Mouse (Mus musculus): ENCODE data around the gene Cux1.

Cux1 gene

DNA sequence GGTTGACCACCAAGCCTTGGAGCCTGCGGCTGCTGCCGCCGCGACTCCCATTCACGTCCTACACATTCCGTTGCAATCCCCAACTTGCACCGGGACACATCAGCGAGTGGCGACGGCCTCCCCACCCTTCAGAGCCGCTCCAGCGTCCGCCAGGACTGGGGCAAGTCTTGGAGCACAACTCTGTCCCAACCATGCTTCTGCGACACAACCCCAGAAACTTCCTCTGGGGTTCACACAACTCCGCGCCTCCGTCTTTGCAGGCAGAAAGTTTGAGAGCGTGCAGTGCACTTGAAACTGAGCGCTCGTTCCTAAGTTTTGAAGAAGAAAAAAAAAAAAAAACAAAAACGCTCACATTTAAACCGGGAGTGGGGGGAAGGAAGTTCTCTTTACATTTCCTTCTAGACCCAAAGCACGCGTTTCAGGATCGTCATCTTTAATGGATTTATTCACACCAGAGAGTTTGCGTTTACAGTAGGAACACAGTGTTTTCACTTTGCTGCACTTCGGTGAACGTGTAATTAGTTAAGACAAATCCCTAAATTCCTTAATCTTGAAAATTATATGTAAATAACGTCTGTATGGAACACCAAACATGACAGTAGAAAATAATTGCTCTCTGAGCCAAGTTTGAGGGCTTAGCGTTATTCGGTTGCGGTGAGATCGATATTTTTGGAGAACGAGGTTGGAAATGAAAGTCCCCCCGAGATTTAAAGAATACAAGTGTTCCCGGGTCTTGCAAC, 906 bp upstream of the Cux1 start:
- peak in 1 of 2 experiments; percentile 45 for DNase-seq (ENCODE audit: low spot score in 2 of 2)

DNA sequence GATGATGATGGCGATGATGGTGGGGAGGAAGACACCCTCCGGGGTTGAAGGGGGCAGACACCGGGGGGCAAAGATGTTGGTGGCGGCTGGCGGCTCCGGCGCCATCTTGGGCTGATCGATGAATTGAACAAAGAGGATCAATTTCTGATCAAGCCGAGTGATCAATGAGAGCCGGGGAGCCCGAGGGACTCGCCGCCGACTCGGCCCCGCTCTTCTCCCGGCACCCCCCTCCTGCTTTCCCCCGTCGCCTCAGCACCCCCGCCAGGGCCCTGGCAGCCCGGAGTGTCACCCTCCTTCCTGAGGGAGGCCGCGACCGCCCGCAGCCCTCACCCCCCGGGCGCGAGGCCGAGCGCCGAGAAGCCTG, 496 bp downstream of the Cux1 start:
- no peak for DNase-seq (ENCODE audit: low spot score in 2 of 2)

DNA sequence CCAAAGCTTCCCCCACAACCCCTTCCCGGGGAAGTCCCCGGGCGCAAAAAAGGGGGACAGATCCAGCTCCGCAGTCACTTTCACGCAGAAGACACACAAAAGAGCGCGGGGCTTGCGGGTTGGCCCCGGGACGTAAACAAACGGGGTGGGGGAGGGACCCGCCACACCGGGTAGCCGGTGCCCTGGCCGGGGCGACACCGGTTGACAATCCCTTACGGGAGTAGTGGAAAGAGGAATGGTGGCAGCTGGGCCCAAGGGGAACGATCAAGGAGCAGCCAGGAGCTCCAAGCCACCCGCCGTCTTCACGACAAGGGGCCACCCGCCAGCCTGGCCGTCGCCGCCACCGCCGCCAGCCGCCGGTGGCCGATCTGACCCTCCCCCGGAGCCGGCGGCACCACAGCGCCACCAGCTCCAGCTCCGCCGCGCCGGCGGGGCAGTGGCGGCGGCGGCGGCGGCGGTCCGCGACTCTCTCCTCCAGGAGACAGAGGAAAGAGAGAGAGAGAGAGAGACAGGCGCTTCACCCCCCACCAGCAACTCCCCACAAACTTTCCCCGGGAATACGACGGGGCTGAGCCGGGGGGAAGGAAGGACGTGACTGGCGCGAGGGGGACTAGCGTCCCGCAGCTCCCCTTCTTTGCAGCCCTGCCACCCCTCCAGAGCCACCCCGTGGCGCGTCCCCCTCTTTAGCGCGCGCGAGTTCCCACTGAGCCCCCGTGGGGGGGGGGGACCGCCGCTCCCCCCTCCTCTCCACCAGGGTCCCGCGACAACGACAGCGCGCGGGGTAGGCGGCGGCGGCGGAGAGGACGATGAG, 1.1 kb downstream of the Cux1 start:
- peak in 1 of 2 experiments; percentile 59 for DNase-seq (ENCODE audit: low spot score in 2 of 2)

DNA sequence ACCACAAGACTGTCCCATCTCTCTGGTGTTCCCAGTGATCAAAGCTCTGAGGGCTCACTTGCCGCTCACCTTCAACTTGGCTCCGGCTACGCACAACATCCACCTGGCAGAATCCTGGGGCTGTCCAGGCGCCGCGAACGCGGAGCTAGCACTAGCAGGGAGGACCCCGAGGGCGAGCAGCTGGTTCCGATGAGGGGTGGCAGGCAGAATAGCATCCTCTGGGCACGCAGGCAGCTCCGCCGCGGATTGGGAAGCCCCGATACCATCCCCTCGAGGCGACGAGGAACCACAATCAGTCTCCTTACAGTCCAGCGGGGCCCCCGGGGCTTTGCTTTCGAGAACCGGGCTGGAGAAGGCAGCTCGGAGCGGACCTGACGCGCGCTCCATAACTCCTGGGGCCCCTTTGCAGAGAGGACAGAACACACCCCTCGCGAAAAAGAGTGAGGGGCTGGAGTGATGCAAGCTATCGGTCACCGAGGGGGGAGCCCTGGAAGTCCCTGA, 1.9 kb downstream of the Cux1 start:
- DNase-seq (ENCODE audit: low spot score in 2 of 2): peak in 1 of 2 experiments; percentile 34

DNA sequence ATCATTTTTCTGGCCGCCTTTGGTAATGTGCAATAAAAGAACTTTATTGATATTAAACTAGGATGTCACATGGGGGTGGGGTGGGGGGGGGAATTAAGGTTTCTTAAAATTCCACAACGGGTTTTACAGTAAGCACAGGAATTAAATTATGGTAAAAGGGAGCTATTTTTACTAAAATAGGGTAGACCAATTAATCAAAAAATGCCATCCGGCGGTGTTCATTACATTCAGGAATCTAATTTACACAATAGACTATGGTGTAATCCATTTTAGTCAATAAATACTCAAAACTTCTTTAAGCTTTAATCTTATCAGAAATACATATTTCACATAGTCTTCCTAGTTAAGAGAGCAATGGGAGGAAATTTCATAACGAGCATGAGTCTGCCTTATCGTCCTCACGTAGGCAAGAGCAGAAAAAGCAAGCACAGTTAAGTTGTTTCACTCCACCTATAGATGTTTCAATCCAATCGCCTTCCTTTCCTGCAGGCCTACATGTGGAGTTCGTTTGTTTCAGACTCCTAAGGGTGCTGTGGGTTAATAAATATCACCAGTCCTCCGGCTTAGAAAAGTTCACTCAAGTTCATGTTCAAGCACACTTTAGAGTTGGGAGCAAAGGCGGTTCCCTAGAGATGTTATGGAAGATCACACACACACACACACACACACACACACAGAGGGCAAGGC, 2.5 kb downstream of the Cux1 start:
- no peak for DNase-seq (ENCODE audit: low spot score in 2 of 2)

DNA sequence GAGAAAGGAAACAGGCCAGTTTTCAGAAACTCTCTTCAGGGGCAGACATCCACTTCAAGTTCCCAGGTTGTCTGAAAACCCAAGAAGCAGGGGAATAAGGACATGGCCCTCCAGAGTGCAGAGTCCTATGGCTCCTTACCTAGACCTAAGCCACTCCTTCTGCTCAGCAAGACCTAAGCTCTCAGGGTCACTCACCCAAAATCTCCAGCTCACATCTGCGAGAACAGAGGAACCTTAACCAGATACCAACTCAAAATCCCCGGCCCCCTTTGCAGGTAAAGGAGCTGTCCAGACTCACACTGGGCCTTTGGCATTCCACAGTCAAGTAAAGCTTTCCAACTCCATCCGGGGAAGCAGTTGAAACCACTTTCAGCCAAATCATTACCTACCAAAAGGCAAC, 3.3 kb downstream of the Cux1 start:
- no peak for DNase-seq (ENCODE audit: low spot score in 2 of 2)

DNA sequence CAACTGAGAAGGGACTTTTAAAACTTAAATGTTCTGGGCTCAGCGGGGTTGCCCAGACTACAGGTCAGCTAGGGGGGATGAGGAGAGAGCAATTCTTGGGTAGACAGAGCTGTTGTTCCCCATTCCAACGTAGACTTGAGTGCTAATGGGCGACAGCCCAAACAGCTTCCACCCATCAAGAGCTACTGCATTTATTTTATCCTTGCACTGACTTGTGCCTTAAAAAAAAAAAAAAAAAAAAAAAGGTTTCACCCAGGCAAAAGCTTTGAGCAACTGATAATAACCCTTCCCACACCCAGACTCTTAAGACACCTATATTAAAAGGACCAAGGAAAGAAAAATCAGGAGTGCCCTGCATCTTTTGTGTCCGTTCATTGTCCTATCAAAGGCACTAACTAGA, 4.2 kb downstream of the Cux1 start:
- DNase-seq (ENCODE audit: low spot score in 2 of 2): no peak

DNA sequence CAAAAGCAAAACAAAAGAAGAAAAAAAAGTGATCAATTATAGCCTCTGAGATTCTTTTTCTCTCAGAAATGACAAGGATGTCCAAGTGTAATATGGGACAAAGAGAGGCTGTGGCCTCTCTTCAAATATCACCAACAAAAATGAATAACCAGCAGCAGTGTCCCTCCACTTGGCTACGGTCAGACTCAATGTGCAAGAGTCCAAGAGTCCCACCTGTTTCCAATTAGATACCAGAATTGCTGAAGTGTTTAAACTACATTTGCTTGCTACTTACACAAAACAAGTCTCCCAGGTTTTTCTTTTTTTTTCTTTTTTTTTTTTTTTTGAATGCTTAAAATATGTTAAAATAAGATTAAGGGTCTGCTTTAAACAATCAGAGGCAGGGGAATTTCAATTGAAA, 5.1 kb downstream of the Cux1 start:
- DNase-seq (ENCODE audit: low spot score in 2 of 2): no peak

DNA sequence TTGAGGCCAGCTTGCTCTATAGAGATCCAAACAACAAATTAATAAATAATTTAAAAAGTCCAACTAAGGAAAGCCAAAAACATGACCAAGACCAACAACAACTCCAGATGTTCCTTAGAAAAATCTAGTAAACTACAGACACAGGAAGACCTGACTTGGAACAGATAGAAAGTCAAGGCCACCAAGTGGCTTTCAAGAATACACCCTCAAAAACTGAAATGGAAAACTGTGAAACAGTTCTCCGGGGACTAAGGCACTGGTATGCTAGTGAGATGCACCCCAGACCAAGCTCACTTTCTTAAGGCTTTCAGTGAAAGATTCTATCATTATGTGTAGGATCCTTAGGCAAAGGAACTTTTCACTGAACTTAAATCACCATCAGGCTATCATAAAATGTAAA, 5.6 kb downstream of the Cux1 start:
- DNase-seq (ENCODE audit: low spot score in 2 of 2): no peak

DNA sequence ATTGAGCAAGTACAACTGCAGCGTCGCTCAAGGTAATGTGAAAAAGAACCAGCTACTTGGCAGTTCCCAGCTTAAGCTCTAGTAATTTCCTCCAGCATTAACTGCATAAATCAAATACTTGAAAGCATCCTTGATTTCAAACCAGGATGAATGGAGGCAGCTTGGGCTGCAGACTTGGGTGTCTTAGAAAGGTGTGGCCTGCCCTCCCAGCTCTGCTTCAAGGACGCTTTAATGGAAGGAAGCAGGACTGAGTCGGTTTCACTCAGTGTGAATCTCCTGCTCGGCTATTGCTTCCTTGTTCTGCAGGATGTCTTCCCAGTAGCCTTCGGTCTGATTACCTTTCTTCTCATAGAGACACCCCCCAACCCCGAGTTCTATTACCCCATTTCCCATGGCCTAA, 6.6 kb downstream of the Cux1 start:
- no peak for DNase-seq (ENCODE audit: low spot score in 2 of 2)

DNA sequence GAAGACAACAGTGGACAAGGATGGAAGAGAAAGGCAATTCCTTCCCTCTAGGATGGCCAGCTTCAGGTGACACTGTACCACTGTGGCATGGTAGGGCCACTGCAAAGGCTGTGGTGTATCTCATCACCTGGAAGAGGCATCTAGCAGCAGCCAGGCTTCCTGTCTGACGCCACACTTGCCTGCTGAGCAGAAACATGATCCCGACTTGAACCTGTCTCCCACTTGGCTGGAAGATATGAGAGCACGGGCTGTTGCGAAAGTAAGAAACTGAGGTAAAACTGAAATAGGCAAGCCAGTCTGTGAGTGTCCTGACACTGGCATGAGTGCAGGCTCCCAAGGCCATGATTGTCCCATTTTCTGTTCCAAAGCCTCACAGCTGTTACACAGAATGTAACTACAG, 9.8 kb downstream of the Cux1 start:
- DNase-seq (ENCODE audit: low spot score in 2 of 2): peak in 1 of 2 experiments; percentile 30

DNA sequence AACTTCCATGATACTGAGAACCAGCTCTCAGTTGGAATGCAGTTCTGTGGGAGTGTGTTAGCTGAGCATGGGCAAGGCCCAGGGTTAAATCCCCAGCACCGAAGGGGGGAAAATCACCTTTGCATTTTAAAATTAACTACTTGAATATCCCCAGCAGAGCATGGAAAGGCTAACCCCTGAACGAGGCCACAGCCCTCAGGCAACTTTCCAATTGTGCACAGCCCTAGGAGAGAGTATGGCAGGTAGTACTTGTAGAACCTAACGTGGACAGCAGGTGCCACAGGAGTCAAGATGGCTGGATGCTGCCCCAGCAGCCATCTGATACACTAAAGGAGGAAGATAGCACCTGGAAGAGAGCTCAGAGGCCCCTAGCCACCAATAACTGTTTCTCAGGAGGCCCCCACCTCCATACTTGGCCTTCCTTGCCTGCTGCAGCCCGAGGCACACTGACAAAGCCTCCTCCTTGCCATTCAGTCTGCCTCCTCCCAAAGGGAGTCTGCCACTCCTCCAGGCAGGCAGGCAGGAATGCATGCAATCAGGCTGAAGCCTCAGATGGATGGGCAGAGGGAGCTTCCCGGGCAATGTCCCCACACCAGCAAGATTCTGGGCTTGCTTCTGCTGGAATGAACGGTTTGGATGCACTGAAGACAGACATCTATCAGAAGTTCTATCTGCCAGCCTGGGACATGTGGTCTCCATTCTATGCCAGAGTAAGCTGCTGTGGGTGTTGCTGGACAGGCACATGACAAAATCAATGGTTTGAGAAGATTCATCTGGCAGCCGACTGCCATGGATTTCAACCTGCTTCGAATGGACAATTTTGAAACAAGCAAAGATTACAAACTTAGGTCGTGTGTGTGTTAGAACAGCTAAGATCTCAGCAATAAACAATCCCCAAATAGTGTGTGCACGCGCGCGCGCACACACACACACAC, 10.7 kb downstream of the Cux1 start:
- no peak for DNase-seq (ENCODE audit: low spot score in 2 of 2)

DNA sequence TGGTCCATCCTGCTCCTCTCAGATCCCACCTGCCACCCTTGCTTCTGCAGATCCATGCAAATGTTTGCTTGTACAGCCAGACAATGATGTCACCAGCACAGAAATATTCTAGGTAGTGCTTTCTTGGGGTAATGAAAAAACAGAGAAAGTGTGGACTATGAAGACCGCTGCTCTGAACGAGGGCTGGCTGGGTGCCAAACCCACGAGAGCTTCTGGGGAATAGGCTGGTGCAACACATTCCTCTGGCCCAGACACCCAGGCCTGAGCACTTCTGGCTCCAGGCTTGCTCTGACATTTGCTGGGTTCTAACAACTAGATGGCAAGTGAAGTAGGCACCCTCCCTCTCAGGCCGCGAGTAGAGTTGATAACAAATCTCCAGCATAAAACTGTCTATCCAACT, 11.6 kb downstream of the Cux1 start:
- peak in 1 of 2 experiments; percentile 74 for DNase-seq (ENCODE audit: low spot score in 2 of 2)

DNA sequence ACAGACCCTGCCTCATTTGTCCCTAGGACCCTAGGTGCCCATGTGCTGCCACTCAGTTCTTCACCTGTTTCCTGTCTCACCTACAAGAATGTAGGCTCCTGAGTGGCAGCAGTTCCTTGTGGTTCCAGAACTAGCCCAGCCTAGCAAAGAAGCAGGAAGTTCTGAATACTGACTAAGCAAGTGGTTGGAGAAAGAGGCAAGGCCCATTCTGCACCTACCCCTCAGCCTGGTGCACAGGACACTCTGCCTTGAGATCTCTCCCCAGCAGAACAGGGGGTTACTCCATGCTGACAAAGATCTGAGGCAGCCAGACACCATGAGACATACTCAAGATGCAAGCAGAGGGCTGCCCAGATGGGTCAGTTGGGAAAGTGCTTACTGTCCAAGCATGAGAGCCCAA, 14.5 kb downstream of the Cux1 start:
- DNase-seq (ENCODE audit: low spot score in 2 of 2): no peak

DNA sequence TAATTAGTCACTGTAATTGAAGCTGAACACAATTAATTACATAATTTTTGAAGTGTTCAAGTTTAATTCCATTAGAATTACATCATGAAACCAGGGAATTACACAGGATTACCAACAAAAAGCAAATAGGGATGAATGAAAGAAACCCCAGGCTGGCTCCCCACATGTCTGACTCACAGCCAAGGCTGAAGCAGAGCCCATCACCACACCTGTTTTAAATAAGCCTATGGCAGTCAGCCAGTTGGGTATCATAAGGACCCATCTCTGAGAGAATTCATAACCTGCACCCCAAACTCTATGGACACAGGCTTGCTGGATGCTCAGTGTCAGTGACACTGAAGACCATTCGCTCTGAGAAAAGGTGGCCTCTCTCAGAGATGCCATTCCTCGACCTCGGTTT, 15.2 kb downstream of the Cux1 start:
- DNase-seq (ENCODE audit: low spot score in 2 of 2): no peak

DNA sequence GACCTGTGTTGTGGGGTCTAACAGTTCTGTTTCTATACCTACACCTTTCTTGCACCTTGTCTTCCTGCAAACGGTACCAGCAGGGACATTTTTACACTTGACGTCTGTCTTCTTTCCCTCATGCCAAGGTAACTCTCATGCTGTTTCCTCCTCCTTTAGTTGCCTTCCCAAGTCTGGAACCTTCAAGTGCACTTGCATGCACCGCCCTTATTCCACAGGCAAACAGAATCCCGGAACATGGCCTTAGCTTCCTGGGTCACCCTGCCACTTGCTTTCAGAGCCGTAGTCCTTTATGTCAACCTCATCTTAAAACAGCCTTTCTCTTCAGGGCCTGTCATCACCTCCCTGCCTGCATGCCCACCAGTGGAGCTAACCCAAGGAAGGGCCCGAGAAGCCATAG, 15.7 kb downstream of the Cux1 start:
- DNase-seq (ENCODE audit: low spot score in 2 of 2): no peak

DNA sequence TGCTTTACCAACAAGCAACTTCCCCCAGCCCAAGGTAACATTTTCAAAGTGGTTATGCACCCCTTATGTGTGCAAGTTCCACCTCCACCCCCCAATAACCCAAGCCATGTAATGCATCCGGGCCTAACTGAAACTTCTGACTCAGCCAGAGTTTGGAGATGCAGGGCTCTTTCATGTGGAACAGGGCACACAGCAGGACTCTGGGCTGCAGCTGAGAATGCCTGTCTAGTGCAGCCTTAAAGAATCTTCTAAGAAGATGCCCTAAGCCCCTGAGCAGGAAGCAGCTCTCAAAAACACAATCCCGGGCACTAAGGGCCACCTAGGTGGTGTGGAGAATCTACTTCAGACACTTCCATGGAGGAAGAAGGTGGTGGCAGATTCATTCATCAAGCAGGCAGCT, 16.6 kb downstream of the Cux1 start:
- no peak for DNase-seq (ENCODE audit: low spot score in 2 of 2)

DNA sequence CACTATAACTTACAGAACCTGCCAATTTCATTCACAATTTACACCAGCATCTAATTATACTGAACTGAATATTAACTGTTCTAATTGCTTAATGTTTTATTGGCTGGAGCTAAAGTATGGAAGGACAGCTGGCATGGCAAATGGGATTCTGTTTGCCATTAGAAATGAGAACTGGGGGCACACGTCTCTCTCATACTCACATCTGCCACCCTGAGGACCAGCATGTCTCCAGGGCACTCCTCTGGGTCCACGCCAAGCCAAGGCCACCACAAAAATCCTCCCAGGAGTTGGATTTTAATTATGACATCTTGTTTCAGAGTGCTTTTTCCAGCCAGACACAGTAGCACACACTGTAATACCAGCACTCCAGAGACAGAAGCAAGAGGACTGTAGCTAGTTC, 18.5 kb downstream of the Cux1 start:
- DNase-seq (ENCODE audit: low spot score in 2 of 2): no peak

DNA sequence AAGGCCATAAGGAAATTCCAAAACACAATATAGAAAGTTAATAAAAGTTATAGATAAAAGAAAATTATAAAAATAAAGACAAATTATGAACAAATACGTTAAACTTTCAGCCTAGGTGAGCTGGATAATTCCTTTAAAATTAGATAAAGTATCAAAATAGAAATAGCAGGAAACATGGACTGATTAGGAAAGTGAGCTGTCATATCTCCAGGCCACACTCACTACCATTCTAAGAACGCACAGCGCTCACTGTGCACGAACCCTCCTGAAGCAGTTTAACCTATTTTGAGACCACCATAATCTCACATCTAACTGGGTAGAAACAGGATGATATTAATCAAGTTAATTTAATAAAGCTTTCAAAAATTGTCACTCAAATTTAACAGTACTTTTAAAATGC, 22.2 kb downstream of the Cux1 start:
- no peak for DNase-seq (ENCODE audit: low spot score in 2 of 2)

DNA sequence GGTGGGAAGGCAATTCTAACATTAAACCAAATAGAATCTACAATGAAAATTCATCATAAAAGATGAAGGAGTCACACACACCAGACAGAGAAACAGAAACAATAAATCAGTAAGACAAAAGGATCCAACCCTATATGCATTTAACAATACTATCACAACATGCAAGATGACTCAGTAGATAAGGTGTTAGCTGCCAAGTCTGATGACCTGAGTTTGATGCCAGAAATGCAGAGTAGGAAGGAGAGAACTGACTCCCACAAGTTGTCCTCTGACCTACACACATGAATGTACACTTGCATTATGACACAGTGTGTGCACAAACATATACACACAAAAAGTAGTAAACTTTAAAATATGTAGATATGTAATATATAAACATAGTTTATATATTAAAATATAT, 24.1 kb downstream of the Cux1 start:
- DNase-seq (ENCODE audit: low spot score in 2 of 2): no peak

DNA sequence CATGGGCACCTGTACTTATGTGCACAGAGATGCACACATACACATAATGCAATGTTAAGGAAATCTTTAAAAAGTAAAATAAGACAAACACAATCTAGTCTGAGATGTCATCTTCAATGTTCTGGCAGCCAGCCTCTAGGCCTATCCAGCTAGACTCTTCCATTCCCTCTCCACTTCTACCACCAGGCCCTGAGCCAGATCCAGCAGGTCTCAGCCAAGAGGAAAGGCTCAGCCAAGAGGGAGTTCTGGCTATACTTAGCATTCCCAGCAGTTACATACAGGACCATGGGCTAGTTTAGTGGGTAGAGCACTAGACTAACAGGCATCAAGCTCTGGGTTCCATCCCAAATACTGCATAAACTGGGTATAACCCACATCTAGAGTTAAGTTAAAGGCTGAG, 26.3 kb downstream of the Cux1 start:
- DNase-seq (ENCODE audit: low spot score in 2 of 2): peak in 1 of 2 experiments; percentile 77

All from urinary bladder, postnatal 36 days (tissue).